Mouse (Mus musculus): ENCODE results near the gene Resf1.

GRCm38 (mm10) chr6:149329071-149329470, 19.9 kb downstream of the Resf1 start:
- TF ChIP-seq EP300 (IDR thresholded peaks at IDR 0.05; ENCODE audit: low read depth) = no peak
- TF ChIP-seq CTCF (IDR thresholded peaks at IDR 0.05; ENCODE audit: low read depth) = no peak
